In the genomic region with DNA sequence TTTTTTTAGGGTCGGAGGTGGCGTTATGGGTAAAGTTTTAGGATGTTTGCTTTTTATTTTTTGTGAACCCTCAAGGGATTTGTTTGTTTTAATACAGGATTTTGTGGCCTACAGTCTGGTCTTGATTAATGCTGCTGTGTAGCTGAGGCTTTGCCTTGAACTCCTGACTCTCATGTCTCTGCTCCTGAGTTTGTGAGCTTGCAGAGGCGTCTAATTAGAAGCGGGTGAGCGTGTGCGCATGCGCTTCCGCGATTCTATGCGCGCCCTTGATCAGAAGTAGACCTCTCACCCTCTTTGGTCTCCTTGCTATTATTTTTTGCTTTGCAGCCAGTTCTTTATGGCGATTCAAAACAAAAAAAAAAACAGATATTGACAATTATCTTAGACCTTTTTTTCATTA, we compare ENCODE assay signal across 8 mouse cellular contexts. TPM values are rescaled to one million over a fixed set of nuclear protein-coding genes. Genes with fewer than 3 reads are reported as not detected.
DNase-seq lines count a peak whose midpoint lies in the region; ATAC-seq and TF ChIP-seq lines count a peak whose summit lies in the region.

No protein-coding gene starts in this region.

- TF ChIP-seq EP300 in MEL (IDR thresholded peaks at IDR 0.05; ENCODE audit: low read depth in 1 of 2, low read length in 2 of 2), result no peak

- H3K4me2 ChIP-seq in heart, embryonic 15.5 days, result peak overlapping the region; percentile 64
- peak overlapping the region; percentile 72 for H3K4me2 ChIP-seq in heart, embryonic 16.5 days (ENCODE audit: low read depth, low read length)

- no peaks in the 10 kb centered on the region for H3K36me3 ChIP-seq in heart, embryonic 15.5 days
- H3K36me3 ChIP-seq in MEL (ENCODE audit: control insufficient read depth in 1 of 2, insufficient read depth in 2 of 2, low read length in 2 of 2) (peaks cover 0 to 32% of the 10 kb centered on the region in 2 experiments; a peak in 2 of 4 replicates), macrophage (ENCODE audit: inconsistent target) (no peaks in the 10 kb centered on the region)
- H3K36me3 ChIP-seq in heart, embryonic 16.5 days (ENCODE audit: control insufficient read depth, insufficient read depth), result no peaks in the 10 kb centered on the region

- H3K27ac ChIP-seq in heart, embryonic 15.5 days, result peak overlapping the region; percentile 86
- peak overlapping the region; percentile 81 for H3K27ac ChIP-seq in MEL (ENCODE audit: control insufficient read depth, low read depth, low read length)
- peak overlapping the region; percentile 79 for H3K27ac ChIP-seq in heart, embryonic 16.5 days (ENCODE audit: low read length)
- no peak overlapping the region for H3K27ac ChIP-seq in macrophage

- intact Hi-C loops in heart, postnatal 25 days (cut with DNase I), result no loop called here

- H3K27me3 ChIP-seq in heart, embryonic 15.5 days, result no peaks in the 10 kb centered on the region
- H3K27me3 ChIP-seq in MEL (ENCODE audit: control insufficient read depth in 1 of 2, insufficient read depth in 2 of 2, low read length in 2 of 2), result no peaks in the 10 kb centered on the region
- H3K27me3 ChIP-seq in heart, embryonic 16.5 days (ENCODE audit: control insufficient read depth, insufficient read depth, low read length), result no peaks in the 10 kb centered on the region

- no peaks in the 10 kb centered on the region for H3K9me3 ChIP-seq in heart, embryonic 15.5 days (replicated peaks)
- H3K9me3 ChIP-seq in MEL (replicated peaks; ENCODE audit: insufficient read depth, low read length), result no peaks in the 10 kb centered on the region
- no peaks in the 10 kb centered on the region for H3K9me3 ChIP-seq in heart, embryonic 16.5 days (replicated peaks; ENCODE audit: control insufficient read depth, low read length)

- 78% methylated on average over 12 of the region's 12 CpGs for WGBS in heart, embryonic 15.5 days
- WGBS in heart, embryonic 16.5 days, result 78% methylated on average over 12 of the region's 12 CpGs
- WGBS in macrophage (ENCODE audit: missing documents), result 95% methylated on average over 11 of the region's 12 CpGs

- no peak for ATAC-seq in heart, embryonic 15.5 days (replicated peaks; ENCODE audit: insufficient number of reproducible peaks, insufficient read depth, low FRiP score, low read depth)
- ATAC-seq in heart, embryonic 16.5 days (replicated peaks; ENCODE audit: extremely low read depth, insufficient read depth, low FRiP score), result no peak

- H3K4me3 ChIP-seq in heart, embryonic 15.5 days, result peak overlapping the region; percentile 83
- H3K4me3 ChIP-seq in MEL (ENCODE audit: control insufficient read depth in 1 of 2, insufficient read depth in 1 of 2, low read depth in 2 of 2, low read length in 2 of 2) (peak overlapping the region; percentile 82 to 89), macrophage (ENCODE audit: inconsistent target) (peak overlapping the region; percentile 53; the same call in 1 of the 2 replicates)
- H3K4me3 ChIP-seq in heart, embryonic 16.5 days (ENCODE audit: low read length), result peak overlapping the region; percentile 72

- TF ChIP-seq POLR2A in MEL (IDR thresholded peaks at IDR 0.05; ENCODE audit: control insufficient read depth in 1 of 2, insufficient read depth in 1 of 2, low read depth in 1 of 2, low read length in 2 of 2, poor library complexity in 1 of 2), result peak in 1 of 2 experiments; percentile 49; a peak in 2 of 4 replicates

- no peak for TF ChIP-seq CTCF in MEL (IDR thresholded peaks at IDR 0.05 in 2 of 3, conservative IDR thresholded peaks at IDR 0.05 in 1 of 3; ENCODE audit: control insufficient read depth in 1 of 3, insufficient read depth in 1 of 3, low read depth in 2 of 3, low read length in 3 of 3, poor library complexity in 1 of 3, severe bottlenecking in 1 of 3)

- TF ChIP-seq RAD21 in MEL (IDR thresholded peaks at IDR 0.05; ENCODE audit: low read depth, low read length), result no peak

- H3K9ac ChIP-seq in heart, embryonic 15.5 days, result peak overlapping the region; percentile 82; the same call in 1 of the 2 replicates
- peak overlapping the region; percentile 95 for H3K9ac ChIP-seq in MEL (ENCODE audit: control insufficient read depth, low read depth, low read length, poor library complexity, severe bottlenecking)
- peak overlapping the region; percentile 83 for H3K9ac ChIP-seq in heart, embryonic 16.5 days (ENCODE audit: low read length)

- no peak for DNase-seq in heart, postnatal 25 days (ENCODE audit: low spot score)
- peak; percentile 91 for DNase-seq in MEL (ENCODE audit: low read depth, low spot score)
- no peak for DNase-seq in right cerebral cortex, postnatal 4 days
- no peak for DNase-seq in cerebellum, adult 8-10 months
- no peak for DNase-seq in frontal cortex, postnatal 10 days (ENCODE audit: low spot score in 2 of 2)

- peaks cover 36% of the 10 kb centered on the region for H3K79me2 ChIP-seq in MEL (ENCODE audit: control insufficient read depth, insufficient read depth, low read length, poor library complexity)
- H3K79me2 ChIP-seq in macrophage (ENCODE audit: inconsistent target), result peaks cover 41% of the 10 kb centered on the region

- H3K4me1 ChIP-seq in heart, embryonic 15.5 days (replicated peaks), result peaks cover 51% of the 10 kb centered on the region
- H3K4me1 ChIP-seq in MEL (ENCODE audit: control insufficient read depth in 1 of 2, insufficient read depth in 2 of 2, low read length in 2 of 2), result peaks cover 6 to 42% of the 10 kb centered on the region in 2 experiments; a peak in 3 of 4 replicates
- H3K4me1 ChIP-seq in heart, embryonic 16.5 days (ENCODE audit: control insufficient read depth, insufficient read depth, low read length), result peaks cover 40% of the 10 kb centered on the region

TF ChIP-seq in MEL, 35 proteins besides CTCF, POLR2A, EP300 and RAD21:
- TF ChIP-seq TBP (IDR thresholded peaks at IDR 0.05; ENCODE audit: low read depth, low read length) (peak; percentile 55; the same call in 1 of the 2 replicates), GATA1 (IDR thresholded peaks at IDR 0.05; ENCODE audit: low read depth, low read length) (no peak), NRF1 (IDR thresholded peaks at IDR 0.05; ENCODE audit: insufficient read depth, low read depth, low read length, poor library complexity, severe bottlenecking) (peak; percentile 84), SIN3A (IDR thresholded peaks at IDR 0.05; ENCODE audit: low read length) (peak; percentile 7; the same call in 1 of the 2 replicates), ZMIZ1 (IDR thresholded peaks at IDR 0.05; ENCODE audit: low read depth, low read length) (peak; percentile 46; the same call in 1 of the 2 replicates), MYC (IDR thresholded peaks at IDR 0.05; ENCODE audit: low read depth, low read length) (peak; percentile 8; the same call in 1 of the 2 replicates), MAZ (IDR thresholded peaks at IDR 0.05; ENCODE audit: low read depth, low read length) (0 out of 2 replicates have a peak, but pooled peaks have one; percentile 2), MYB (IDR thresholded peaks at IDR 0.05; ENCODE audit: low read depth, low read length) (no peak)
TF ChIP-seq in MEL: peak in this region for 6.

RNA-seq across cellular contexts. Expression of a gene that starts 1.2 kb away (rescaled TPM):
- 289 and 356 TPM in 2 replicates for polyA plus RNA-seq in heart, embryonic 15.5 days (2015; fragmentation: Nextera tagmentation; extraction: Ambion mirVana)
- 100 to 1,000 TPM; 211 to 235 TPM for total RNA-seq in heart, postnatal 25 days (2021)
- 74.6 and 79.5 TPM in 2 replicates for total RNA-seq in MEL (2012; rRNA removed)
- polyA plus RNA-seq in MEL (2012; ENCODE audit: insufficient read depth in 1 of 2, insufficient read length in 2 of 2, low read depth in 1 of 2, low replicate concordance in 2 of 2, missing spikeins in 1 of 2), result 100 to 1,000 TPM in 1 of 2 experiments, not detected in 1; 160 TPM
- polyA plus RNA-seq in heart, embryonic 16.5 days (2015; fragmentation: Nextera tagmentation; extraction: Ambion mirVana), result 374 and 420 TPM in 2 replicates
- 10 to 100 TPM in 19 of 26 experiments, 1 to 10 TPM in 7; 2.4 to 30.8 (median 18.1) TPM for total RNA-seq in macrophage (2018; cell fraction: chromatin; rRNA removed)
- total RNA-seq in macrophage (2018; cell fraction: cytosol; rRNA removed), result 10 to 100 TPM; 42.4 to 74.6 (median 56.6) TPM
- 10 to 100 TPM; 12.2 to 39.2 (median 23.1) TPM for total RNA-seq in macrophage (2018; cell fraction: nucleus; rRNA removed)
- 39.4 to 69.2 TPM (median 46.2 TPM) in 3 replicates for polyA plus RNA-seq in macrophage (2018)

RNA-seq across cellular contexts. Expression of a gene that starts 14.5 kb away (rescaled TPM):
- polyA plus RNA-seq in heart, embryonic 15.5 days (2015; fragmentation: Nextera tagmentation; extraction: Ambion mirVana), result 54.8 and 57.1 TPM in 2 replicates
- total RNA-seq in heart, postnatal 25 days (2021), result 100 to 1,000 TPM; 291 to 357 TPM
- total RNA-seq in MEL (2012; rRNA removed), result 326 and 348 TPM in 2 replicates
- polyA plus RNA-seq in MEL (2012; ENCODE audit: insufficient read depth in 1 of 2, insufficient read length in 2 of 2, low read depth in 1 of 2, low replicate concordance in 2 of 2, missing spikeins in 1 of 2), result 100 to 1,000 TPM; 637 to 650 TPM
- polyA plus RNA-seq in heart, embryonic 16.5 days (2015; fragmentation: Nextera tagmentation; extraction: Ambion mirVana), result 56.1 and 71.3 TPM in 2 replicates
- 100 to 1,000 TPM in 9 of 26 experiments, 10 to 100 TPM in 17; 27.4 to 173 (median 89.6) TPM for total RNA-seq in macrophage (2018; cell fraction: chromatin; rRNA removed)
- total RNA-seq in macrophage (2018; cell fraction: cytosol; rRNA removed), result 100 to 1,000 TPM; 210 to 576 (median 331) TPM
- total RNA-seq in macrophage (2018; cell fraction: nucleus; rRNA removed), result 100 to 1,000 TPM; 108 to 439 (median 280) TPM
- polyA plus RNA-seq in macrophage (2018), result 217 to 859 TPM (median 380 TPM) in 3 replicates

RNA-seq across cellular contexts. Expression of a gene that starts 57.3 kb away (rescaled TPM):
- 15.2 and 21.2 TPM in 2 replicates for polyA plus RNA-seq in heart, embryonic 15.5 days (2015; fragmentation: Nextera tagmentation; extraction: Ambion mirVana)
- 1 to 10 TPM; 7.9 to 9.7 TPM for total RNA-seq in heart, postnatal 25 days (2021)
- 17.1 and 20.4 TPM in 2 replicates for total RNA-seq in MEL (2012; rRNA removed)
- 10 to 100 TPM in 1 of 2 experiments, not detected in 1; 18.9 TPM for polyA plus RNA-seq in MEL (2012; ENCODE audit: insufficient read depth in 1 of 2, insufficient read length in 2 of 2, low read depth in 1 of 2, low replicate concordance in 2 of 2, missing spikeins in 1 of 2)
- polyA plus RNA-seq in heart, embryonic 16.5 days (2015; fragmentation: Nextera tagmentation; extraction: Ambion mirVana), result 18.6 and 19.0 TPM in 2 replicates
- 100 to 1,000 TPM in 11 of 26 experiments, 10 to 100 TPM in 15; 39.4 to 228 (median 75.4) TPM for total RNA-seq in macrophage (2018; cell fraction: chromatin; rRNA removed)
- 10 to 100 TPM; 14.0 to 31.8 (median 18.4) TPM for total RNA-seq in macrophage (2018; cell fraction: cytosol; rRNA removed)
- 100 to 1,000 TPM in 5 of 26 experiments, 10 to 100 TPM in 21; 24.8 to 160 (median 66.0) TPM for total RNA-seq in macrophage (2018; cell fraction: nucleus; rRNA removed)
- 8.8 to 17.3 TPM (median 13.7 TPM) in 3 replicates for polyA plus RNA-seq in macrophage (2018)
